Mouse (Mus musculus) right cerebral cortex, postnatal 25 days (tissue): Measurements from ENCODE around the gene Uvrag.
A peak's percentile ranks its signal among the peaks of the same experiment; 100 is the strongest.

ENCODE experiments used
- DNase-seq: peaks from one replicate; pipeline ENCODE4 v3.0.0; 2022

The Uvrag gene

DNA sequence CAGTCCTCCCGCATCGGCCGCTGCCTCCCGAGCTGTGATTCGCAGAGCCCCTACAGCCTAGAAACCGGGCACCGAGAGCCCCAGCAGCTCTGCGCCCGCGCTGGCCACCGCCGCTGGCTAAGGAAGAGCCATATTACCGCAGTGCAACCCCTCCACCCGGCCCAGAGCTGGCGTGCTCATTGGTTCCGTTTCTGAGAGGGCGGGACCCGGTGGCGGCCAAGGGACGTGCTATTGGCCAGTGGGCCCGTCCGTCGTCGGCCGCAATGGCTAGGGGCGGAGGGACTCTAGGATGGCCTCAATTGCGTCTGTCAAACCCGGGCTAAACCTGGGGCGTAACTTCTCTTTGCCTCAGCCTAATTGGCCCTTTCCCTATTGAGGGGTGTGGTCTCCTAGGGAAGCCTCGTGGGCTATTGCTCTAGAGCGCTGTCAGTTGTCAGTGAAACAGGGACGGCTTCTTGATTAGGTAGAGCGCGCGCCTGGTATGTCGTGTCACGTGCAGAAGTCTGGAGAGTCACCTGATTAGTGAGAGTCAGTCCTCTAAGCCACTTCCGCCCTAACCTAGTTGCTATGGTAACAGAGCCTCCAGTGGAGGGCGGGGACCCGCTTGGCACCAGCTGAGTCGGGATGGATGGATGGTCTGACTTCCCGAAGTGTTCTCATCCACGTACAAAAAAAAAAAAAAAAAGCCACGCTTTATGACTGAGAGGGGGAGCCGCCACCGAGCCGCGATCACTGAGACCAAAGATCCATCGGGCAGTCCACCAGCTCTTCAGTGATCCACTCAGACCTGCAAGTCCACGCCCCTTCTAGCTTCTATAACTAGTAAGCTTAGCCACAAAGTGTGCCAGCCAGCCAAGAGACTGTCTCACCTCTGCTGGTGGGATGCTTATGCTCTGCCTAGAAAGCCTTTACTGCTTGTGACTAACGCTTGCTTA is at the start of gene Uvrag:
Gene Uvrag, minus strand, starts transcription at position 158 of the 935 bp plus-strand sequence.
- DNase-seq: peak; percentile 100

DNA sequence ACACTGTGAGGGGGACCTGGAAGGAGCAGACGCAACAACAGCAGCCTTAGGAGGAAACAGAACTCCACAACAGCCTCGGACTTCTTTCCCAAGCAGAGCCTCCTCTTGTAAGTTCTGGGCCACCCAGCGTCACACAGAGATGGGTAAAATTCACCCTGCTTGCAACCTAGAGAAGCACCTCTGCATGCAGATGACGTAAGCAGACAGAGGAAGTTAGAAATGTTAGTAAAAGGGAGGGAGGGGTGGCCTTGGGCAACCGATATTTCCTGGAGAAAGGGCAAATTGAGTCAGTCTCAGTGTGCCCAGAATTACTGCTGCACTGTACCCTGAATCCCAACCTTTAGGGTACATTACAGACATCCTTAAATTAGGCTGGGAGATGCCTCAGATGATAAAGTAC is 48.9 kb upstream of the Uvrag start:
- no peak for DNase-seq

DNA sequence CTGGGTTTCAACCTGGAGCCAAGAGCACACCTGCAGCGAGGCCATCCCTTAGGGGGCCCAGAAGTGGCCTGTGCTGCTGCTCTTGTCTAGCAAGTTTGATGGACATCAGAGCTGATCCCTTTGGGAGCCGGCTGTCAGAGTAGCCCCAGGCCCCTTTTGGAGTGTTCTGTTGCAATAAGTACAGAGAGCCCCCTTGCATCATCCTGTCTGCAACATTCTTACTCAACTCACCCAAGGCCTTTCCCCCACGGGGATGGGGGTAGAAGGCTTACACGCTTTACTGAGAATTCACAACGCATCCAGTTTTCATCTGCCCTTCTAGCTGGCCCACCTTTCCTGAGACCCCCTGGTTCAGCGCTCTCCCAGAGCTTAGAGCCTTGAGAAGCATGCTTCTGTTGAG is 47.7 kb upstream of the Uvrag start:
- DNase-seq: no peak

DNA sequence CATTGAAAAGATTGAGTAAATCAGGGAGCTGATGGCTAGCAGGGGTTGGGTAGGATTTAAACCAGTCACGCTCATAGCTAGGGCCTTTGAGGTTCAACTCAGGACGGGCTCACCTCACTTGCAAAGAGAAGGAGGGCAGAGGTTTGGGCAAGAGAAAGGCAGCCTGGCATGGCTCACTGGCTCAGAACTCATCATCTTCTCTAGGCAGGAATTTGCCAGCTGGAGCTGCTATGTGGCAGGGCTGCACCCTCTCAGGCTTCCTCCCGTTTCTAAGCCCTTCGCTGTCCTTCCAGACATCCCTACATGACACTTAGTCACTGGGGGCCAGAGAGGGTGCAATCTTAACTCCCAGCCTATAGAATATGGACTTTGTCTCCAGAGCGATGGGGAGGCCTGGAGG is 46.5 kb upstream of the Uvrag start:
- no peak for DNase-seq

DNA sequence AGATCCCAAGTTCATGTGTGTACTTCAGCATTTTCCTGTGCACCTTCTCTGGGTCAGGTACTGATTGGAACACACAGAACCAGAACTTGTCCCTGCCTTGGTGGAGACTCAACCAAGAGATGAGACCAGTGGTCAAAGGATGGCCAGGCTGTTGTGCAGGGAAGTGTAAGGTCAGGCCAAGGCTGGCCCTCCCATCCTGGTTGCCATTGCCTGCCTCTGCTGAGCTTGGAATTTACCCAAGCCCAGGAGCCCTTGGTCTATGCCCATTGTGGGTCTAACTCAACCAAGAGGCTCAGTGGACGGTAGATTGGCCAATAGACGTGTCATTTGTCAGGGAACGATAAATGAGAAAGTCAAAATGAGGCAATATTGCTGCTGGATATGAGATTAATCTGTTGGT is 44.5 kb upstream of the Uvrag start:
- DNase-seq: no peak

DNA sequence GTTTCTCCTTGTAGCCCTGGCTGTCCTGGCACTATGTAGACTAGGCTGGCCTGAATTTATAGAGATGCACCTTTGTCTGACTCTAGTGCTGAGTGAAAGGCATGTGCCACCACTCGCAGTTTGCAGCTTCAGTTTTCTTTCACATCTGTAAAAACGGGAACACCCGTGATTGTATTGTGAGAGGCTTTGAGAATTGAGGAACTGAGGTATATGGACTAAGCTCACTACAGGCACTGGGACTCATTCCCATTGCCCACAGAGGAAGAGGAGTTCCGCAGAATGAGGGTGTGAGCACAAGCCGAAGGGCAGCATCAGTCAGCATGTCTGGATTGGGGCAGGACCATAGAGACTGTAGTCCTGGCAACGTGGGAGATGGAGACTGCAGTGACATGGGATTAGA is 42.8 kb upstream of the Uvrag start:
- no peak for DNase-seq

DNA sequence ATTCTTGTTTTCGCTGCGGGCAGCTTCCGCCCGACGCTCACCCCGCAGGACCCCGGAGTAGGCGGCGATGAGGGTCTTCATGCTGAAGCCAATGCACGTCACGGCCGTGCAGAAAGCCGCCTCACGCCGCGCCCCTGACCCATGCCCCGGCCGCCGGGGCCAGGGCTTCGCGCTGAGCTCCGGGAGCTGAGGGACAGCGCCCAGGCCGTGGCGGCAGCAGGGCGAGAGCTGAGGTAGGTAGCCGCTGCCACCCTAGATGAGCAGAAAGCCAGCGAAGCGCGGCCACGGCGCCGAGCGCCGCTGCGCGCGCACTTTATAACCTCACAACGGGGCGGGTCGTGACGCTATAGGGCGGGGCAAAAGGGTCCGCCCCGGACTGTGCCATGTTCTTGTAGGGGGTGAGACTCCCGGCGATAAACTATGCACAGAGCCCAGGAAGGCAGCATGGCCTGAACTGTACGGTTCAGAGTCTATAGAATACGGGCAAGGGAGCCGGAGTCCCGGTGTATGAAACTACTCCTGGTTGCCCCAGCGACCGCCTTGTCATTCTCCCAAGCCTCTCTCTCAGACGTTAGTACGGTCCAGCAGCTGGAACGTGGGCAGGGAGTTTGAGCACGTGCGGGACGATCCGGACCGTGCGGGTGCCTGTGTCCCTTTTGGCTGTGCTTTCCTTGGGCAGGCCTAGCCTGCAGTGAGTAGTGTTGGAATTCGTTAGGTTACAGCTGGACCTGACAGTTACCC is 41.7 kb upstream of the Uvrag start, which contains the start of gene Dgat2:
Gene Dgat2, minus strand, starts transcription at position 288 of the 741 bp plus-strand sequence.
- DNase-seq: peak; percentile 93

DNA sequence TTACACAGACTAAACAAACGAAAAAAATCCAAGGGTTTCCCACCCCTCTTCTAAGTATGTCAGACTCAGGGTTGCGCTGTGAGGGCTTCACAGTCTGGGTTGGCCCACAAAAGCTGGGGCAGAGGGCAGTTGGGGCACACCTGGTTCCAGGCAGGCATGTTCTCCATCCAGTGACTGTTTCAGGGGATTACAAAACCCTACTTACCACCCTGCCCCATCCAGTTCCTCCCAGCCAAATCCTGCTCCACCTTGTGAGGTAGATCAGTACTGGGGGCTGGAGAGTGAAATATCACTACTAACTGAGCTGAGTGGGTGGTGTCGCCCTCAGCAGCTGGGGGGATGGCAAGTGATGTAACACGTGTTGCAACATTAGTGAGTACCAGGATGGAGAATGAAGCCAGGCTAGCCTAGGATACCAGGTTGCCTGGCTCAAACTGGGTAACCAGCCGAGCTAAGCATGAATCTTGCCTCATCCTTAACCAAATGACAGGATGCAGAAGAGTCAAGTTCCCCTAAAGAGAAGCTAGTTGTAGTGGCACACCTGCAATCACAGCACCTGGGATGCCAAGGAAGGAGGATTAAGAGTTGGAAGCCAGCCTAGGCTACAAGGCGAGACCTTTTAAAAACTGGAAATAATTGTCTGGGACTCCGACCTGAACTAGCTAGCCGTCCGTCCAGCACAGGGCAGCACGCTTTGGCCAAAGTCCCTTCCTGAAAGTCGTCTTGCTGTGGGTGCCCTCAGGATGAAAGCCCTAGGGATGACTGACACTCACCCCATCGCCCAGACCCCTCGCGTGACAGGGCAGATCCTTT is 40.9 kb upstream of the Uvrag start:
- DNase-seq: peak; percentile 28

DNA sequence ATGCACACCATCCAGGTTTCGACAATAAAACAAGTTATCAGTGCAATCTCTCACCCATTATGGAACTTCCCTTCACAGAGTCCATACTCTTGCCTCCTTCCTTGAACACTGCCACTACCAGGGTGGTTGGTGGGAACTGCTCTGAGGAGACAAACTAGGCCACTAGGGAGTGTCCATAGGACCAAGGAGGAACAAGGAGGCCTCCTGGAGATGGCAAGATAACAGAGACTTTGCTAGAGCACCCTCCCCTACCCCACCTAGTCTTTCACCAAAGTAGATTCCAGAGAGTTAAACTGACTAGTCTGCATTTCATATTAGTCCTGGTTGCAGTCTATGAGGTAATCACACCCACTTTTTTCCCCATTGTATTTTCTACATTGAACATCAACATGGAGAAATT is 39.2 kb upstream of the Uvrag start:
- no peak for DNase-seq

DNA sequence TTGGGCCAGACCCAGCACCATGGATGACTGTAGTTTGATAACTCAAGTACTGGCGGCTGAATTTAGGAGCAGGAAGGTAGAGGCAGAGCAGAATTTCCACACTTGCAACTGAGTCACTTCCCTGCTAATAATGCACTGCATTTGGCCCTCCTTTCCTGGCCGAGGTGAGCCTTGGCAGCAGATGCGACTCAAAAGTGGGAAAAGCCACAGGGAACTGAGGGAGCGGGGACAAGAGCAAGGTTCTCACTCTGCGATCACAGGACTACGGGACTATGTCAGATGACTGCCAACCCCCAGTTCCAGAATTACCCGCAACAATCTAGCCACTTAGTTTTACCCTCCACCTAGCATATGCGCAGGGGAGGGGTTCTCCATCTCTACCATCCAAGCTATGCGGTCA is 38.3 kb upstream of the Uvrag start:
- no peak for DNase-seq

DNA sequence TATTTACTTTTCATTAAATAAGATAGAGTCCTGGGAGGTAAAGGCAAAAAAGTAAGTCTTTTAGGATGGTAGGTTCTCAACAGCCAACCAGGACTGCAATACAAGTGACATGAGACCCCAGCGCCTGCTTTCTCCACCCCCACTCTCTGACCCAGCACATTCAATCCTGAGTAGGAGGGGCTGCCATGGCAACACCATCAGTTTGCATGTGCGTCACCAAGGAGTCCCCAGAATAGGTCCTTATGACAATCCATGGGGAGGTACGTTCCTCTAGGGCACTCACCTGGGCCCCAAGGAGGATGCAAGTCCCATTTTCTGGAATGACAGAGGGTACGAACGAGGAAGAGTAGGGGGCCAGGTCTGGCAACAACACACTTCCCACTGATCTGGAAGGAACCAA is 36.4 kb upstream of the Uvrag start:
- DNase-seq: no peak

DNA sequence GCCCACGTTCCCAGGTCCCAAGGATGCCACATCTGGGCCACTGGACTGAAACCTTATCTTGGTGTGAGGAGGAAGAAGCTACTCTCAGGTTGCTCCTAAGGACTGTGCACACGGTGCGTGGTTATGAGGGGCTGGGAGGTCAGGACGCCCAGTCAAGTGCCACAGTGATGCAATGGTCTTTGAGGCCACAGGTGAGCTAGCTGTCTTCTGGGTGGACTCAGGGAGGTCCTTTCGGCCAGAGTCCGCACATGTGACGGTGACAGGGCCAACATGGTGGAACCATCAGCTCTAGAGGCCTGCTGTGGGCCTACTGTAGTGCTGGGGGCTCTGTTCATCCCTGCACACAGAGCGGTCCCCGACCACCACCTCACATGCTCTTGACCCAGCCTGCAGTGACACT is 34.7 kb upstream of the Uvrag start:
- DNase-seq: no peak

DNA sequence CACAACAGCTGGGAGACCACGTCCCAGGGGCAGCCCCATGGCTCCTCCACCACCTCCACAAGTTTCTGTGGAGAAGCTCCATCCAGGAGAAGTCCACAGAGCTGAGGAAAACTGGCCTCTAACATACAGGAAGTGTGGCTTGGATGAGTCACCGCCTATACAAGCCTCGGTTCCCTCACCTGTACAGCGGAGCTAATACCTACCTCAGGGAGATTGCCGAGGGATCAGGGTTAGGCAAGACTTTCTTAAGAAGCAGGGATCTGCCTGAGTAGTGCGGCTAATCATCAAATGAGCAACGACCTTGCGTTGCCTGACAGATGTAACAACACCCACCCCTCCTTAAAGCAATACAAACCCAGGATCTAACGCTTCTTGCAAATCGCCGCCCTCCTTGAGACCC is 34.2 kb upstream of the Uvrag start:
- no peak for DNase-seq

DNA sequence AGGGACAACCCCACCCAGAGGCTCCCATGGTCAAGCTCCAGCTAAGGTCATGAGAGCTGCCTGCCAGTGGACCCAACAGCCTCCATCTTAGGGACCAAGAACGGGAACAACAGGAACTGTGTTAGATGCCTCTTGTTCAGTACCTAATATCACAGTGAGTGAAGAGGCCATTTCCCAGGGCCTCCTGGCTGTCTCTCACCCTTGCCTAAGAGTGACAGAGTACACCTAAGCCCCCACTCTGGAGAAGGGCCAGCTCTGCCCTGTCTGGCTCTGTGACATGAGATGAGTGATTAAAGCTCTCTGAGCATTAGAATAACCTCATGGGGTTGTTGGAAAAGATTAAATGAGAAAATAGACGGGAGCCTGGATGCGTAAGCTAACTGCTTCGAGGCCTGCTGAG is 33.1 kb upstream of the Uvrag start:
- DNase-seq: no peak

DNA sequence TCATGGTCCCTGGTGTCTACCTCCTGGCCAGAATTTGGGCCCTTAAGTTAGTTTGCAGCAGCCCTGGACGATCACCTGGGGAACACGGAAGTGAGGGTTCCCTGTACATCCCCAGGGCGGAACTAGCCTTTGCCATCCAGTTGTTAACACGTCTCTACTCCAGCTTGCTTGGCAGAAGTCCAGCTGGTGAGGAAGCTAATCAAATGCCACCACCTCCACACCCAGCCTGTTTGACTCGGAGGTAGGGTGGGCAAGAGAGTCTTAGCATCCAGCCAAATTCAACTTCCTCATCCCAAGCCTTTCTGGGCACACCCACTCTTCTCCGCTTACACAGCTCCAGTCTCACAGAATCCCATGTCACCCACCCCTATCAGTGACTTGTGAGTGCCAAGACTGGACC is 32.0 kb upstream of the Uvrag start:
- no peak for DNase-seq

DNA sequence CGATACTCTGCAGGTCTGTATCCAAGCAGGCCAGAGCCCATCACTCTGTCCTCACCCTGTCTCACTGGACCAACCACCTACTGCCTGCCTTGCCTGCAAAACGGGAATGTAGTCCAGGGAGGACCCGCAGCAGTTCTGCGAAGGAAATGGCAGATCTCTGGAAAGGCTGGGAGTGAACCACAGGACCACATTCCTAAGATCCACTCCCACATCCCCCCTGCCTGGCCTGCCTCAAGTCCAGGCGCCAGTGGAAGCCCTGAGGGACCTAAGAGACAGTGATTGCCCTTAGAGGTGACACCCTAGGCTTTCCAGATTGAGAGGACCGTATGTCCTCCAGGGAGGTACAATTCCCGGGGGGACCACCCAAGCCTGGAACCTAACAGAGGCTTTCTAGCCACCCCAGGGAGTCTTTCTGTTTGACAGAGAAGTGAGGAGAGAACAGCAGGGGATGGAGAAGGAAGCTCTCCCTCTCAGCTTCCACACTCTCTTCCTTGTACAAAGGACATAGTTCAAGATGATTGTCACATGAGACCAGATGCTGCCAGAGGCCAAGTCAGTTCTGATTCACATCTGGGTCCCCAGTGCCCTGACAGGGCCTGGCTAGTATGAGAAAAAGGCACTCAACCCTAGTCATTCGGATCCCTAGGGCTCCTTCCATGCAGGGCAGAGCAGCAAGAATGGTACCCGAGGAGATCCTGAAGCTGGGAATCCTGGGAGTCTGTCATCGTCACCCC is 31.0 kb upstream of the Uvrag start:
- no peak for DNase-seq

DNA sequence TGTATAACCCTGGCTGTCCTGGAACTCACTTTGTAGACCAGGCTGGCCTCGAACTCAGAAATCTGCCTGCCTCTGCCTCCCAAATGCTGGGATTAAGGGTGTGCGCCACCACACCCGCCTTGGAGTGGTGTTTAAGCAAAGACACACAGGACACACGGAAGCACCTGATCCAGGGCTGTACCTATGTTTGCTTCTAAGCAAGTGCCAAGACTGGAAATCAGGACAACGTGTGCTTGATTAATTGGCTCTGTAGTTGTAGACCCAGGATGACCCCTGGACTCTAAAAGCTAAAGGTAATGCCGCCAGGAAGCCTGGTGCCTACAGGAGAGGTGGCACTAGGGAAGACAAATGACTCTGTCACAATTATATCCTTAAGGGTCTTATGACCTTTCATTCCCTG is 29.6 kb upstream of the Uvrag start:
- no peak for DNase-seq

DNA sequence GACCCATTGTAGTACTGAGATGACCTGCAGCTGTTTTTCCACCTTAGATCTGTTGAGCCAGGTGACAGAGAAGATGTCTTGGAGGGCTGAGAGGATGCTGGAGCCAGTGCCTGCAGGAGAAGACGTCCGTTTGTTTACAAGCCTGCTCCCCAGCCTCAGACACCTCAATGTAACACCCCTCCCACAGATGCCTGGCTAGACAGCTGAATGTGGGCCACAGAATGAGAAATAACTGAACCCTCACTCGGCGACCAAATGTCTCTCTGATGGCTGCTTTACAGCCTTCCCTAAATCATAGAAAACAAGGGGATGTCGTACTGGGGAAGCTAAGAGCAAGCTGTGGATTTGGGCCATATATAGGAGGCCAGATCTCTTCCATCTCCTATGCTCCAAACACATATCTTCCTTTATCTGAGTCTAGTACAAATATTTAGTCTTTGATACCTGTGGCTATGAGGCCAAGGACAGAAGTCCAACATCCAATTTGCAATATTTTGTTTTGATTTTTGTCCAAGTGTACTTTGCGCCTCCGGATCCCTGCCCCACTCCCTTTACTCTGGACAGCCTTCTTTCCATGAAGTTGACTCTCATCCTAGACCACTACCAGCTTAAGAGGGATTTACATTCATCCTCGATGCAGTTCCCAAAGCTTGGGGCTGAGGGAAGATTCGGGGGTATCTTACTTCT is 28.9 kb upstream of the Uvrag start:
- no peak for DNase-seq

DNA sequence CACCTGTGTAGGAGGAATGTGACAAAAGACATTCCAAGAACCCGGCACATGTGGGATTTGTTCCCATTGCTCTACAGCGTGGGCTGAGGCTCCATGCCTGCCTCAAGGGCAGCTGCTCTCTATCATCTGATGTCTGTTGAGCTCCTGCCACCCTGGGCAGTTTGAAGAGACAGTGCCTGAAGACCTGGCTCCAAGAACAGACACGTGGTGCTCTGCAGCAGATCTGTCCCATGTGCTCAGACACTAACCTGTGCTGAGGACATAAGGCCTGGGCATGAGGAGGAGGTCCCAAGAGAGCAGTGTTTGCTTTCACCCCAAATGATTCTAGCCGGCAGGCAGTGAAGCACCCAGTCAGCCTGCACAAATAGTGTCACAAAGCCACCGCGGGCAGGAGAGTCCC is 27.8 kb upstream of the Uvrag start:
- DNase-seq: no peak

DNA sequence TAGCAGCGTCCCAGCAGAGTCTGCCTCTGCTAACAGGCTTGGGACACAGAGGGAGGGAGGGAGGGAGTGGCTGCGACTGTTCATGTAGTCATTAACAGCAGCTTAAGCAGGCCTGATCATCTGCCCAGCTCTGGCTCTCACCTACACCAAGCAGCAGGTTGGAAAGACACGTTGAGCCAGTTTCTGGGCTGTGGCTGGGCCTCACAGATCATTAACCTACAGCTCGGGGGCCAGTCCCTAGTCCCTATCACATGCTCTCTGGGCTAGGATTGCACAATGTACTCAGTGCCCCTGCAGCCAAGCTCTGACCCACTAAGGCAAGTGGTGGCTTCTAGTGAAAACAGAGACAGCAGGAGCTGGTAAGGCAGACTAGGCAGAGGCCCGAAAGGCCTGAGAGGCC is 27.0 kb upstream of the Uvrag start:
- DNase-seq: no peak

DNA sequence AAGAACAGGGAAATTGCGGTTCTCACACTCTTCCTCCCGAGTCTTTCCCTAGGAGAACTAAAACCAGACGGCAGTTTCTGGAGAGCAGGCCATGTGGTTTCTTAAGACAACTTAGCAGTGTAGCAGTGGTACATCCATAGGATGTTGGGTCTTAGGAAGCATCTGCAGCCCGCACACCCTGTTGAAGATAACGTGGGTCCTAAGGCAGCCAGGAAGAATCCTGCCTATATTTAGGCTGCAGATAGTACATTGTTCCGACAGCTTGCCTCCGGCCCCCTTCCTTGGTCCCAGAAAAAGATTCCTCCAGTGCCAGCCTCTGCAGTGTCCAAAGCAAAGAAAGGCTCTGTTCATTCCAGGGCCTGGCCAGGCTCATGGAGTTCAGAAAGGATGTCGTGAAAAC is 25.2 kb upstream of the Uvrag start:
- DNase-seq: no peak

DNA sequence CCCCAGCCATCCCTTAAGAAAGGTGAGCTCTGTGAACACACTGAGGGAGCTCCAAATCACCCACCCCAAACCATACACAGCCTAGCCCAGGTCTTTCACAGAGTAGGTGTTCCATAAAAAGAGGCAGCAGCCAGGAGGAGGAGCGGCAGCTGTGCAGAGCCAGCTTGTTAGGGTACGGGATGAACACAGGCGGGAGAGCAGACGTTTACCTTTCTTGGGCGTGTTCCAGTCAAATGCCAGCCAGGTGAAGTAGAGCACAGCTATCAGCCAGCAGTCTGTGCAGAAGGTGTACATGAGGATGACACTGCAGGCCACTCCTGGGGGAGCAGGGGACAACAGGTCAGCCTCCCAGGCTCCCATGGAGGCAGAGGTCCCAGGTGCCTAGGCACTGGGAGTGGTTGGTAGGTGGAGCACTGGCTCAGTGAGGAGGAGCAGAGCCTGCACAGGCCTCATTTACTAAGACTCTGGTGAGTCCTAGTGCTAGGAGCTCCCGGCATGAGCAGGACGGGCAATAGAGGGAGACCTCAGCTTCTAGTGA is 24.0 kb upstream of the Uvrag start:
- DNase-seq: peak; percentile 34
